Mouse (Mus musculus): ENCODE measurements around the gene Iapp. TPM values are rescaled to one million over a fixed set of nuclear protein-coding genes. Genes with fewer than 3 reads are reported as not detected.

Gene Iapp
- polyA plus RNA-seq, 1 experiment from 2014 or later, result not detected

DNA sequence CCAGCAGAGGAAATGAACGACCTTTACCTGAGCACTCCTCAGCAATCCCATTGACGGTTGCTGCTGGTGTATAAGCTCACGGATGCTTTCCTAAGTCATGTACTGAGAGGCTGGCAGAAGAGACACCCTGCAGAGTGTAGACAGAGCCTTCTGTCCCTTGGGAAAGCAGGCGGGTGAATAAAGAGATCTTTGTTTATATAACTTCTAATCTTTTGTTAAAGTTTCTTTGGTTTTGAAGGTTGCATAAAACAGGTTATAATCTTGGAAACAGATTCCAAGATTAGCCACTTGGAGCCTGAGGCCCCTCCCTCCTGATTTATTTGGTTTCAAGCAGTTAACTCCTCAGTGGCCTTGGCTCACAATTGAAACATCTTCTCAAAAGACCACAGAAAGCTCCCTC lies 24.7 kb downstream of the Iapp start, which contains the start of gene Slco1a5:
Slco1a5 (minus strand) TSS at position 101 of the 400 bp plus-strand sequence.
- H3K4me1 ChIP-seq (ENCODE audit: control insufficient read depth in 2 of 2, insufficient read depth in 2 of 2, low read length in 2 of 2), result no peaks in the 10 kb centered on the region
- no peak within 1 kb of the TSS for H3K4me3 ChIP-seq (ENCODE audit: control insufficient read depth in 1 of 2, insufficient read depth in 1 of 2, low read depth in 1 of 2, low read length in 2 of 2)
- no peak within 1 kb of the TSS for H3K9ac ChIP-seq (ENCODE audit: low read length)
- no peak for ATAC-seq (ENCODE audit: insufficient number of reproducible peaks, insufficient read depth, low FRiP score, low read depth)
- 24% methylated on average over 4 of the region's 4 CpGs for WGBS
- H3K36me3 ChIP-seq (ENCODE audit: control insufficient read depth, insufficient read depth, low read length), result no peaks in the 10 kb centered on the region
- no peak within 1 kb of the TSS for H3K27ac ChIP-seq (replicated peaks in 1 of 2; ENCODE audit: control insufficient read depth in 1 of 2, insufficient read depth in 1 of 2, low read depth in 2 of 2, low read length in 2 of 2)
- H3K4me2 ChIP-seq (ENCODE audit: low read length), result no peak within 1 kb of the TSS
- H3K27me3 ChIP-seq (ENCODE audit: control insufficient read depth, insufficient read depth, low read length), result no peaks in the 10 kb centered on the region
- H3K9me3 ChIP-seq (ENCODE audit: control insufficient read depth, low read length), result no peaks in the 10 kb centered on the region

DNA sequence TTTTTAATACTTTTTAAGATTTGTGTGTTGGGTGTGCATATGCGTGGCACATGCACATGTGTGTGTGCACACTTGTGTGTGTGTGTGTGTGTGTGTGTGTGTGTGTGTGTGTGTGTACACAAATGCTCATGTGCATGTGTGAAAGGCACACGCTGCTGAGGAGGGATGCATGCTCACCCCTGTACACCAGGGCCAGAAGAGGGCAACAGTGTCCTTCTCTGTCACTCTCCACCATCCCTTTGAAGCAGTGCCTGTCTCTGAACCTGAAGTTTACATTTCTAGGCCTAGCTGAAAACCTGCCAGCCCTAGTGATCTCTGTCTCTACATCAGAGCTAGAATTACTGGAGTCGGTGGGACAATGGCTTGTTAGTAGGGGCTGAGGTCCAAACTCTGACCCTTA lies 28.4 kb downstream of the Iapp start:
- H3K9ac ChIP-seq (ENCODE audit: low read length), result no peak overlapping the region
- no peak for ATAC-seq (ENCODE audit: insufficient number of reproducible peaks, insufficient read depth, low FRiP score, low read depth)

GRCm38 (mm10) chr6:142329201-142329600 lies 31.0 kb downstream of the Iapp start:
- H3K4me2 ChIP-seq (ENCODE audit: low read length), result no peak overlapping the region
- no peak overlapping the region for H3K4me3 ChIP-seq (ENCODE audit: control insufficient read depth in 1 of 2, insufficient read depth in 1 of 2, low read depth in 1 of 2, low read length in 2 of 2)
- no peak overlapping the region for H3K9ac ChIP-seq (ENCODE audit: low read length)
- H3K9me3 ChIP-seq (ENCODE audit: control insufficient read depth, low read length), result no peaks in the 10 kb centered on the region
- ATAC-seq (ENCODE audit: insufficient number of reproducible peaks, insufficient read depth, low FRiP score, low read depth), result no peak
- no peaks in the 10 kb centered on the region for H3K4me1 ChIP-seq (ENCODE audit: control insufficient read depth in 2 of 2, insufficient read depth in 2 of 2, low read length in 2 of 2)
- H3K27me3 ChIP-seq (ENCODE audit: control insufficient read depth, insufficient read depth, low read length), result no peaks in the 10 kb centered on the region
- no peaks in the 10 kb centered on the region for H3K36me3 ChIP-seq (ENCODE audit: control insufficient read depth, insufficient read depth, low read length)
- 59% methylated on average over 1 of the region's 1 CpGs for WGBS
- no peak overlapping the region for H3K27ac ChIP-seq (replicated peaks in 1 of 2; ENCODE audit: control insufficient read depth in 1 of 2, insufficient read depth in 1 of 2, low read depth in 2 of 2, low read length in 2 of 2)

More for the DNA sequence above, 28.4 kb downstream of the Iapp start:
- H3K27me3 ChIP-seq (ENCODE audit: control insufficient read depth, insufficient read depth, low read length), result no peaks in the 10 kb centered on the region
- 80% methylated on average over 3 of the region's 3 CpGs for WGBS
- no peaks in the 10 kb centered on the region for H3K9me3 ChIP-seq (ENCODE audit: control insufficient read depth, low read length)
- no peak overlapping the region for H3K4me2 ChIP-seq (ENCODE audit: low read length)
- no peaks in the 10 kb centered on the region for H3K4me1 ChIP-seq (ENCODE audit: control insufficient read depth in 2 of 2, insufficient read depth in 2 of 2, low read length in 2 of 2)
- no peaks in the 10 kb centered on the region for H3K36me3 ChIP-seq (ENCODE audit: control insufficient read depth, insufficient read depth, low read length)
- H3K4me3 ChIP-seq (ENCODE audit: control insufficient read depth in 1 of 2, insufficient read depth in 1 of 2, low read depth in 1 of 2, low read length in 2 of 2), result no peak overlapping the region
- no peak overlapping the region for H3K27ac ChIP-seq (replicated peaks in 1 of 2; ENCODE audit: control insufficient read depth in 1 of 2, insufficient read depth in 1 of 2, low read depth in 2 of 2, low read length in 2 of 2)

GRCm38 (mm10) chr6:142338961-142339360 lies 40.7 kb downstream of the Iapp start:
- Histone ChIP-seq H3K4me2 (ENCODE audit: low read length) (no peak overlapping the region), H3K9ac (ENCODE audit: low read length) (no peak overlapping the region), H3K36me3 (ENCODE audit: control insufficient read depth, insufficient read depth, low read length) (no peaks in the 10 kb centered on the region), H3K27ac (replicated peaks in 1 of 2; ENCODE audit: control insufficient read depth in 1 of 2, insufficient read depth in 1 of 2, low read depth in 2 of 2, low read length in 2 of 2) (no peak overlapping the region), H3K4me1 (ENCODE audit: control insufficient read depth in 2 of 2, insufficient read depth in 2 of 2, low read length in 2 of 2) (no peaks in the 10 kb centered on the region), H3K9me3 (ENCODE audit: control insufficient read depth, low read length) (no peaks in the 10 kb centered on the region), H3K4me3 (ENCODE audit: control insufficient read depth in 1 of 2, insufficient read depth in 1 of 2, low read depth in 1 of 2, low read length in 2 of 2) (no peak overlapping the region), H3K27me3 (ENCODE audit: control insufficient read depth, insufficient read depth, low read length) (no peaks in the 10 kb centered on the region)
- WGBS, result 66% methylated on average over 2 of the region's 2 CpGs
- no peak for ATAC-seq (ENCODE audit: insufficient number of reproducible peaks, insufficient read depth, low FRiP score, low read depth)

GRCm38 (mm10) chr6:142339576-142339975 lies 41.4 kb downstream of the Iapp start:
- Histone ChIP-seq H3K36me3 (ENCODE audit: control insufficient read depth, insufficient read depth, low read length) (no peaks in the 10 kb centered on the region), H3K9me3 (ENCODE audit: control insufficient read depth, low read length) (no peaks in the 10 kb centered on the region), H3K4me1 (ENCODE audit: control insufficient read depth in 2 of 2, insufficient read depth in 2 of 2, low read length in 2 of 2) (no peaks in the 10 kb centered on the region), H3K9ac (ENCODE audit: low read length) (no peak overlapping the region), H3K4me3 (ENCODE audit: control insufficient read depth in 1 of 2, insufficient read depth in 1 of 2, low read depth in 1 of 2, low read length in 2 of 2) (no peak overlapping the region), H3K27ac (replicated peaks in 1 of 2; ENCODE audit: control insufficient read depth in 1 of 2, insufficient read depth in 1 of 2, low read depth in 2 of 2, low read length in 2 of 2) (no peak overlapping the region), H3K4me2 (ENCODE audit: low read length) (no peak overlapping the region), H3K27me3 (ENCODE audit: control insufficient read depth, insufficient read depth, low read length) (no peaks in the 10 kb centered on the region)
- 36% methylated on average over 2 of the region's 2 CpGs for WGBS
- no peak for ATAC-seq (ENCODE audit: insufficient number of reproducible peaks, insufficient read depth, low FRiP score, low read depth)

- 48% methylated on average over 2 of the region's 2 CpGs for WGBS
- no peak overlapping the region for H3K27ac ChIP-seq (replicated peaks in 1 of 2; ENCODE audit: control insufficient read depth in 1 of 2, insufficient read depth in 1 of 2, low read depth in 2 of 2, low read length in 2 of 2)
- H3K27me3 ChIP-seq (ENCODE audit: control insufficient read depth, insufficient read depth, low read length), result no peaks in the 10 kb centered on the region
- no peaks in the 10 kb centered on the region for H3K9me3 ChIP-seq (ENCODE audit: control insufficient read depth, low read length)
- no peak overlapping the region for H3K4me2 ChIP-seq (ENCODE audit: low read length)
- H3K36me3 ChIP-seq (ENCODE audit: control insufficient read depth, insufficient read depth, low read length), result peaks cover 7% of the 10 kb centered on the region
- no peak overlapping the region for H3K9ac ChIP-seq (ENCODE audit: low read length)
- H3K4me1 ChIP-seq (ENCODE audit: control insufficient read depth in 2 of 2, insufficient read depth in 2 of 2, low read length in 2 of 2), result peaks cover 0 to 7% of the 10 kb centered on the region in 2 experiments; a peak in 2 of 4 replicates
- H3K4me3 ChIP-seq (ENCODE audit: control insufficient read depth in 1 of 2, insufficient read depth in 1 of 2, low read depth in 1 of 2, low read length in 2 of 2), result no peak overlapping the region
- no peak for ATAC-seq (ENCODE audit: insufficient number of reproducible peaks, insufficient read depth, low FRiP score, low read depth)
Observed at GRCm38 (mm10) chr6:142343561-142343960, 45.3 kb downstream of the Iapp start.

DNA sequence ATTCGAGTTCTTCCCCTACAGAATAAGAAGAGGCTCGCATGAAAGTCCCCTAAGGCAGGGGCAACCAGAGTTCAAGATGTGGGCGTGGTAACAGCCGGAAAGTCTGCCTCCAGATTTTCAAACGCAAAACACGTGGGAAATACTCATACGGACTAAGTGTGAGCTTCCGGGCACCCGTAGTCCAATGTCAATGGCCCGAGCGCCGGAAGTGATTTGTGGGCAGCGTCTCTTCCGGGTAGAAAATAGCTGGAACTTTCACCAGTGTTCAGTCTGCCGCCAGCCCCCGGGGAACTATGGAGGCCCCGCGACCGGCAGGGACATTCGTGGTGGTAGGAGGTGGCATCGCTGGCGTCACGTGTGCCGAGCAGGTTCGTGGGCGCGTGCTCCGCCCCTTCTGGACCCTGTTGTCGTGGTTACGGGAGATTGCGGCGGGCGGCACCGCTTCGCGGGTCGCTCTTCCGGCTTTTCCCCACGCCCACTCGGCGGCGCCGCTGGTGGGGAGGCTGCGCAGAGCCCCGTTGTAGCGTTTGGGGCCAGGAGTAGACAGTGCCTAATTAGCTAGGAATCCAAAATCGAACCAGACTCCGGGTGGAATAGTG lies 47.3 kb downstream of the Iapp start, which contains the start of gene Pyroxd1:
Pyroxd1 (plus strand) TSS at position 215 of the 599 bp plus-strand sequence.
- peak within 1 kb of the TSS; percentile 70 for H3K4me2 ChIP-seq (ENCODE audit: low read length)
- under 1% methylated on average over 45 of the region's 48 CpGs for WGBS
- peak; percentile 91 for ATAC-seq (ENCODE audit: insufficient number of reproducible peaks, insufficient read depth, low FRiP score, low read depth)

More for the DNA sequence above, 47.3 kb downstream of the Iapp start, which contains the start of gene Pyroxd1:
- Histone ChIP-seq H3K9ac (ENCODE audit: low read length) (peak within 1 kb of the TSS; percentile 78), H3K27ac (replicated peaks in 1 of 2; ENCODE audit: control insufficient read depth in 1 of 2, insufficient read depth in 1 of 2, low read depth in 2 of 2, low read length in 2 of 2) (peak within 1 kb of the TSS; percentile 78 to 80), H3K27me3 (ENCODE audit: control insufficient read depth, insufficient read depth, low read length) (no peaks in the 10 kb centered on the region), H3K36me3 (ENCODE audit: control insufficient read depth, insufficient read depth, low read length) (peaks cover 25% of the 10 kb centered on the region), H3K4me1 (ENCODE audit: control insufficient read depth in 2 of 2, insufficient read depth in 2 of 2, low read length in 2 of 2) (peaks cover 0 to 7% of the 10 kb centered on the region in 2 experiments; a peak in 2 of 4 replicates), H3K4me3 (ENCODE audit: control insufficient read depth in 1 of 2, insufficient read depth in 1 of 2, low read depth in 1 of 2, low read length in 2 of 2) (peak within 1 kb of the TSS; percentile 86 to 94), H3K9me3 (ENCODE audit: control insufficient read depth, low read length) (no peaks in the 10 kb centered on the region)
